Mouse (Mus musculus) forebrain, postnatal 0 days (tissue): ENCODE measurements around the gene Brip1. TPM values are rescaled to one million over a fixed set of nuclear protein-coding genes. Genes with fewer than 3 reads are reported as not detected.

Experiments used
- ATAC-seq: fragments of 200-750 bp; cut with Nextera tagmentation; 2 replicates; pipeline ENCODE4 v1.8.0; 2017; ENCODE audit warnings: mild to moderate bottlenecking, moderate library complexity
- DNase-seq: peaks from one replicate; pipeline ENCODE4 v3.0.0-alpha.2; 2015
- H3K27ac ChIP-seq: fragments of 300-500 bp; sonication (generic); 2 replicates; pipeline ENCODE4 v1.5.1; 2014; ENCODE audit warnings: low read depth, mild to moderate bottlenecking, antibody characterized with exemption, low read length, moderate library complexity, mixed read lengths
- H3K27me3 ChIP-seq: fragments of 300-500 bp; sonication (generic); 2 replicates; pipeline ENCODE4 v1.6.1; 2014; ENCODE audit warnings: mild to moderate bottlenecking, low read length, mixed read lengths; ENCODE audit not compliant: insufficient read depth
- H3K36me3 ChIP-seq: fragments of 300-500 bp; sonication (generic); 2 replicates; pipeline ENCODE4 v1.6.1; 2014; ENCODE audit warnings: mild to moderate bottlenecking, moderate library complexity; ENCODE audit not compliant: insufficient read depth
- H3K4me1 ChIP-seq: fragments of 300-500 bp; sonication (generic); 2 replicates; pipeline ENCODE4 v1.6.1; 2014; ENCODE audit warnings: antibody characterized with exemption; ENCODE audit not compliant: insufficient read depth
- H3K4me2 ChIP-seq: fragments of 300-500 bp; sonication (generic); 2 replicates; pipeline ENCODE4 v1.6.1; 2014; ENCODE audit warnings: low read depth, mild to moderate bottlenecking, moderate library complexity
- H3K4me3 ChIP-seq: fragments of 300-500 bp; sonication (generic); 2 replicates; pipeline ENCODE4 v1.5.1; 2014; ENCODE audit warnings: low read depth, low read length, mixed read lengths
- H3K9ac ChIP-seq: fragments of 300-500 bp; sonication (generic); 2 replicates; pipeline ENCODE4 v1.6.1; 2014; ENCODE audit warnings: mild to moderate bottlenecking
- H3K9me3 ChIP-seq: fragments of 300-500 bp; sonication (generic); 2 replicates; pipeline ENCODE4 v1.6.1; 2016; ENCODE audit warnings: low read length
- CTCF ChIP-seq: sonication (generic); IDR thresholded peaks from 2 replicates; pipeline ENCODE4 v1.5.1; 2016; ENCODE audit warnings: antibody characterized with exemption, control low read depth, low read depth
- WGBS: fragments of 180-500 bp; shearing (Covaris S2); extraction: QIAGEN DNeasy Blood & Tissue Kit; methylation state at CpG from one replicate; pipeline ENCODE4 v1.1.7; 2014; 5-methylcytosine and 5-hydroxymethylcytosine counted together
- polyA plus RNA-seq: library from polyadenylated mRNA; unstranded; fragments of >200 nt; fragmentation: Nextera tagmentation; extraction: Ambion mirVana; gene quantifications from 2 replicates; pipeline ENCODE4 v1.2.1, GENCODE M21; 2015
- total RNA-seq: library from RNA; depleted of rRNA; stranded (reverse); fragments of >200 nt; gene quantifications from 2 replicates; pipeline ENCODE4 v1.2.3, GENCODE M21; 2014

Gene Brip1
- total and polyA plus RNA-seq, 2 experiments from 2014 or later, result 1.2 to 3.4 TPM

DNA sequence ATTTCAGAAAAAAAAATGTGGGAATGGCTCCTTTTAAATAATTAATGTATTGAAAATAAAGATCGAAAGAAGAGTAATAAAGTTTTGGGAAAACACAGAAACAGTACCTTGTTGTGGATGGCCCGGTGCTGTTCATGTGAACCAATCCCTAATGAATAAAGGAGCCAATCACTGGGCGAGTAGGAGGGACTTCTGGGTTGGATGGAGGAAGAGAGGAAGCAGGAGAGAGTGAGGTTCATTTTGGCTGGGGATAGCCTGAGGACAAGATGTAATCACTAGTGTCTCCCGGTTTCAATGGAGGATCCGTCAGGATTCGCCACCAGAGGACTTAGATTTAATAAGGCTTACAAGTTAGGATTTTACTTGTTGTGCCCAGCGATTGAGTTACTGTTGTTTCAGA lies 145.2 kb downstream of the Brip1 start:
- H3K9me3 ChIP-seq, result no peaks in the 10 kb centered on the region
- H3K4me3 ChIP-seq, result no peak overlapping the region
- H3K4me1 ChIP-seq, result no peaks in the 10 kb centered on the region
- no peak overlapping the region for H3K4me2 ChIP-seq
- DNase-seq (no peak), ATAC-seq (no peak)
- WGBS, result 77% methylated on average over 7 of the region's 7 CpGs
- no peaks in the 10 kb centered on the region for H3K27me3 ChIP-seq
- H3K9ac ChIP-seq, result no peak overlapping the region
- no peaks in the 10 kb centered on the region for H3K36me3 ChIP-seq
- H3K27ac ChIP-seq, result no peak overlapping the region
- TF ChIP-seq CTCF, result no peak

DNA sequence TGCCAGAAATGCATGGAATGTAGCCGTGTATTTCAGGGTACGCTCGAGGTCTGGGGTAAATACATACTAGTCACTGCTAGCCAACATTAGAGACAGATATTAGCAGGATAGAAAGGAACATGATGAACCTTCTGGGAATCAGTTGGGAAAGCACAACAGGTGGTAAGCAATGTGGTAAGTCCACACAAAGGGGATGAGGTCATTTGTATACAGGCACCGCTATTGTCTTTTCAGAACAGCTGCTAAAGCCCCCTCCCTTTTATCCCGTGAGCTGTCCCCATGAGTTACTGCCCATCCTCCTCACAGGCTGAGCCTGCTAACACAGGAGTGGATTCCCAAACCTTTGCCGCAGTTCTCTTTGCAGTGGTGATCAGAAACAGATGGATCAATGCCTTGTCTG lies 149.6 kb downstream of the Brip1 start:
- DNase-seq (no peak), ATAC-seq (no peak)
- no peaks in the 10 kb centered on the region for H3K36me3 ChIP-seq
- peaks cover 6% of the 10 kb centered on the region; the same call in 1 of the 2 replicates for H3K4me1 ChIP-seq
- no peaks in the 10 kb centered on the region for H3K9me3 ChIP-seq
- no peak for TF ChIP-seq CTCF
- 17% methylated on average over 6 of the region's 6 CpGs for WGBS
- H3K27me3 ChIP-seq, result no peaks in the 10 kb centered on the region
- no peak overlapping the region for H3K4me3 ChIP-seq
- H3K4me2 ChIP-seq, result no peak overlapping the region
- no peak overlapping the region for H3K27ac ChIP-seq
- no peak overlapping the region for H3K9ac ChIP-seq

DNA sequence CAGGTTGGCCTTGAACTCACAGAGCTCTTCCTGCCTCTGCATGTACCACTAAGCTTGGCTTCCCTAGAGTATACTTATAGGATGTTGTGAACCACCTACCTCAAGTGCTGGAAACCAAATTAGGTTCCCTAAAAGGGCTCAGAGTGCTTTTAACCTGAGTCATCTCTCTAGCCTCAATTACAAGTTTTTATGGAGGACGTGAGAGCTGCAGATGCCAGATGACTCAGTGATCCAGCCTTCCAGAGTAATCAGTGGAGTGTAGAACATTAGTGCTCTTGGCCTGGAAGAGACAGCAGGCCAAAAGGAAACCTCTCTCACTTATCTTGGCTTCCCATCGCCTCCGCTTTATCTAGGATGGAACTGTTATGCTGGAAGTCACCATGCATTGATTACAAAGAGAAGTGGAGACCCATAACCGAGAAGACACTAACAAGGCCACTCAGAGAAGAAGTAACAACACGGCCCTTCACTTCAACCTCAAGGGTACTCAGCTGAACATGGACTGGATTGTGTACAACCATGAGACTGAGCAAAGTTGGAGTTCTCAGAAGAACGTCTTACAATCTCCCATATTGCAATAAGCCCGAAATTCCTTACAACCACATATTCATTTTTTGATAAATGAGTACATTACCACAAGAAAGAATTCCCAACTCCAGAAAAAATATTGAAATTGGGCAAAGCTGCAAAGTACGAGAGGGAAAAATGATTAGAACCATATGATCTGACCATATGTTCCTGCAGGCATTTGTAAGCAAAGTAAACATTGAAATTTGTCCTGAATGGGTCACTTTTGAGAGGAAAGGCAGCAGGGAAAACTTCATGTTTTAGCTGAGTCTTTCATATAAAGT lies 150.3 kb downstream of the Brip1 start:
- H3K4me2 ChIP-seq, result no peak overlapping the region
- no peak overlapping the region for H3K27ac ChIP-seq
- no peak for ATAC-seq
- H3K4me3 ChIP-seq, result no peak overlapping the region
- H3K4me1 ChIP-seq, result peaks cover 6% of the 10 kb centered on the region; the same call in 1 of the 2 replicates
- 82% methylated on average over 8 of the region's 8 CpGs for WGBS
- no peaks in the 10 kb centered on the region for H3K27me3 ChIP-seq
- no peaks in the 10 kb centered on the region for H3K9me3 ChIP-seq
- TF ChIP-seq CTCF, result no peak
- DNase-seq, result no peak
- H3K9ac ChIP-seq, result no peak overlapping the region
- no peaks in the 10 kb centered on the region for H3K36me3 ChIP-seq

DNA sequence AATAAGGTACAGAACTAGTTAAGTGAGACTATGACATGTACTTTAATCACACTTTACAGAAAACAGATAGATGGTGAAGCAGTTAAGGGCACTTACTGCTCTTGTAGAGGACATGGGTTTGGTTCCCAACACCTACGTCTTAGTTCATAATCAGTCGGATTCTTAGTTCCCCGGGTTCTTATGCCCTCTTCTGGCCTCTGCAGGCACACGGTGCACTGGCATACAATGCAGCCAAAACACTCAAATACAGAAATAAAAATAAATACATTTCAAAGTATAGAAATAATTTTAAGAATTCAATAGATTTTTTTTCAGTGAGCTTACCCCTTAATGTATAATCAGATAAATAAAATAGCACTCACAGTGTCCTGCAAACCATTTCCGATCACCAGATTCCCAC lies 161.0 kb downstream of the Brip1 start:
- 63% methylated on average over 5 of the region's 5 CpGs for WGBS
- Histone ChIP-seq H3K9me3 (no peaks in the 10 kb centered on the region), H3K4me3 (no peak overlapping the region), H3K36me3 (no peaks in the 10 kb centered on the region), H3K27me3 (no peaks in the 10 kb centered on the region), H3K4me1 (peaks cover 9% of the 10 kb centered on the region; the same call in 1 of the 2 replicates), H3K27ac (no peak overlapping the region), H3K9ac (no peak overlapping the region), H3K4me2 (peak overlapping the region; percentile 10; the same call in 1 of the 2 replicates)
- DNase-seq (no peak), ATAC-seq (no peak)
- TF ChIP-seq CTCF, result no peak

DNA sequence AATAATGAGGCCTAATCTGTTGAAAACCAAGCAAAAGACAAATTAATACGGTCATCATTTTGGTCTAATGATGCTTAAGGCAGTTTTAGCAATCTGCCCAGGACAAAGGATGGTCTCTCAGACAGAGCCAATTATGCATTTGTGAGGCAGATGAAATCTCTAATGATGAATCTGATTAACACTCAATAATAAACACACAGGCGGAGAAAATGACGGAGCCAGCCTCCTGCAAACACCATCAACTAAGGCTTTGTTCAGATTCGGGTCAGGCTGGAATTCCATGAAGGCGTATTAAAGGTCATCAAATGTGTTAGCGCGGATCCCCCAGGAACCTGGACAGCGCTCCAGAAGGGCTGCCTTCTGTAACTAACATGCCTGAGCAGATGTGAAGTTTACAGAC lies 161.6 kb downstream of the Brip1 start:
- Histone ChIP-seq H3K27ac (no peak overlapping the region; the same call in 1 of the 2 replicates), H3K4me1 (peaks cover 9% of the 10 kb centered on the region; the same call in 1 of the 2 replicates), H3K4me3 (no peak overlapping the region), H3K9me3 (no peaks in the 10 kb centered on the region), H3K4me2 (peak overlapping the region; percentile 10; the same call in 1 of the 2 replicates), H3K9ac (no peak overlapping the region), H3K36me3 (no peaks in the 10 kb centered on the region), H3K27me3 (no peaks in the 10 kb centered on the region)
- 11% methylated on average over 8 of the region's 8 CpGs for WGBS
- DNase-seq (peak; percentile 39), ATAC-seq (peak; percentile 74)
- no peak for TF ChIP-seq CTCF

DNA sequence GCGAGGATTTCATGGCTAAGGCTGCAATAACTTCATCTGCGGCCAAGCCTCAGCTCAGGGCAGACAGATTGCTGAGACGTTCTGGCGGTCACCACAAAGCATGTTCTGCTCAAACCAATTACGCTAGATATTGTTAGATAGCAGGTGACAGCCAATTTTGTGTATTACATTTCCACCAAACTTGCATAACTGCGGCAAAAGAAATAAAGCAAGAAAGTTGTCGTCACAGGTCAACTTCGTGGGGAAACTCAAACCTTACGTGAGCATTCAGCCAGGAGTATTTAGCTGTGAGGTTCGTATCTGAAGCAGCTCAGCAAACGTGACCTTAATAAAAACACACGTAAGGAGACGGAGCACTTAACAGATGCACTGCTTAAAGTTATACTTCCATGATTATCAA lies 162.3 kb downstream of the Brip1 start:
- no peak for TF ChIP-seq CTCF
- no peaks in the 10 kb centered on the region for H3K9me3 ChIP-seq
- no peaks in the 10 kb centered on the region for H3K27me3 ChIP-seq
- 50% methylated on average over 13 of the region's 13 CpGs for WGBS
- H3K9ac ChIP-seq, result no peak overlapping the region
- no peak overlapping the region for H3K27ac ChIP-seq
- H3K4me2 ChIP-seq, result no peak overlapping the region
- ATAC-seq, result no peak
- peaks cover 9% of the 10 kb centered on the region; the same call in 1 of the 2 replicates for H3K4me1 ChIP-seq
- peak; percentile 6 for DNase-seq
- H3K4me3 ChIP-seq, result no peak overlapping the region
- H3K36me3 ChIP-seq, result no peaks in the 10 kb centered on the region

DNA sequence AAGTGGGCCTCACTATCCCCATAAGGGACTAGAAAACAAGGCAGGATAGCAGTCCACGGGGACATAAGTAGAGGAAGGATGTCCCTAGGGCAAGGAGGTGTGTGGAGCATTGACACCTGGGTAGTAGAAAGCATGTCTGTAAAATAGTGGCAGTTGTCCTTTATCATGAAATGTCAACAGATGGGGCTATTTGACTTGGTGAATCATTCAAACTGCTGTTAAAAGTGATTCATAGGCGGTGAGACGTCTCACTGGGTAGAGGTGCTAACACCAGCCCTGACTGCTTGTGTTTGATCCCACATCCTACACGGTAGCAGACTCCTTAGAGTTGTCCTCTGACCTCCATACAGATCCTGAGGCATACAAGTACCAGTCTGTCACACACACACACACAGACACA lies 168.1 kb downstream of the Brip1 start:
- H3K36me3 ChIP-seq, result no peaks in the 10 kb centered on the region
- no peak overlapping the region for H3K9ac ChIP-seq
- no peak overlapping the region for H3K4me3 ChIP-seq
- DNase-seq (no peak), ATAC-seq (no peak)
- H3K27ac ChIP-seq, result no peak overlapping the region
- TF ChIP-seq CTCF, result no peak
- H3K4me2 ChIP-seq, result no peak overlapping the region
- no peaks in the 10 kb centered on the region for H3K4me1 ChIP-seq
- 73% methylated on average over 4 of the region's 4 CpGs for WGBS
- no peaks in the 10 kb centered on the region for H3K9me3 ChIP-seq
- no peaks in the 10 kb centered on the region for H3K27me3 ChIP-seq
